Mouse (Mus musculus) CD8-positive naive resting alpha-beta T cell, adult 2 months (primary cell): ENCODE data around the gene Dtnbp1.

Experiments
- DNase-seq, 2 experiments: peaks; one replicate each; pipeline ENCODE4 v3.0.0; 2022; ENCODE audit warnings: low read depth in 2 of 2, low spot score in 2 of 2

The Dtnbp1 gene

GRCm38 (mm10) chr13:44952393-44953086, 49.4 kb downstream of the Dtnbp1 start:
- DNase-seq = no peak

DNA sequence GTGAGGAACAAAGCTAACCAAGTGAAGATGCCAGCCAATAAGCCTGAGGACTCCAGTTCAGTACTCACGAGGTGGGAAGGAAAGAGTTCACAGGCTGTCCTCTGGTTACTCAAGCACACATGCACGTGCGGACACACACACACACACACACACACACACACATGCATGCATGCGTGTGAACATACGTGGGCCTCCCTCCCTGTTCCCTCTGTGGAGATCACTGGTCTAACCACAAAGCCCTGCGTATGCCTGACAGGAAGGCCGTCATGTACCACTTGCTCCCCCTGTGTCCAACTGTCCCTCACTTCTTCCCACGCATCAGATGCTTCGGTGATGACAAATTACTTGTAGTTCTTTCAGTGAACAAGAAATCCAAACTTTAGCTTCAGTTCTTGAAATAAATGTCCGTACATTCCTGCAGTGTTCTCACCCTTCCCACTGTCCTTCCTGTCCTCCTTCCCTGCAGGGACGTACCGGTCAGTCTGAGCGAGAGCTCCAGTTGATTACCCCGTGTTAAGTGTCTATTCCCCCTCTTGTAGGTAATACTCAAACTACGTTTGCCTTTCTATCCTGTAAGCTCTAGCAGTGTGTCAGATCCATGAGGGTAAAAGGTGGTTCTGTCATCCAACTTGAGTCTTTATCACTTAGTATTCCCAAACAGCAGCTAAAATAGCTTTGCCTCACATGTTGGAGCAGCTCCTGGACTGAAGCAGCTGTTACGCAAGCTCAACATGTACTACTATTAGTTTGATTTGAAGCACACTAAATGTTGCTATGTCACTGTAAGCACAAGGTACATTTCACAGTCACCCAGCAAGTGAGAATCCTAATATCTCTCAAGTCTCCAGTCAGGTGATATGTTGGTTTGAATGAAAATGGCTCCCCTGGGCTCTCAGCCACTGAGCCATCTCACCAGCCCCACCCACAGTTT, 53.4 kb downstream of the Dtnbp1 start:
- DNase-seq = no peak

GRCm38 (mm10) chr13:44946880-44947635, 54.9 kb downstream of the Dtnbp1 start:
- DNase-seq = no peak

- DNase-seq = no peak
These were observed 58.3 kb downstream of the Dtnbp1 start for GRCm38 (mm10) chr13:44943618-44944017.

DNA sequence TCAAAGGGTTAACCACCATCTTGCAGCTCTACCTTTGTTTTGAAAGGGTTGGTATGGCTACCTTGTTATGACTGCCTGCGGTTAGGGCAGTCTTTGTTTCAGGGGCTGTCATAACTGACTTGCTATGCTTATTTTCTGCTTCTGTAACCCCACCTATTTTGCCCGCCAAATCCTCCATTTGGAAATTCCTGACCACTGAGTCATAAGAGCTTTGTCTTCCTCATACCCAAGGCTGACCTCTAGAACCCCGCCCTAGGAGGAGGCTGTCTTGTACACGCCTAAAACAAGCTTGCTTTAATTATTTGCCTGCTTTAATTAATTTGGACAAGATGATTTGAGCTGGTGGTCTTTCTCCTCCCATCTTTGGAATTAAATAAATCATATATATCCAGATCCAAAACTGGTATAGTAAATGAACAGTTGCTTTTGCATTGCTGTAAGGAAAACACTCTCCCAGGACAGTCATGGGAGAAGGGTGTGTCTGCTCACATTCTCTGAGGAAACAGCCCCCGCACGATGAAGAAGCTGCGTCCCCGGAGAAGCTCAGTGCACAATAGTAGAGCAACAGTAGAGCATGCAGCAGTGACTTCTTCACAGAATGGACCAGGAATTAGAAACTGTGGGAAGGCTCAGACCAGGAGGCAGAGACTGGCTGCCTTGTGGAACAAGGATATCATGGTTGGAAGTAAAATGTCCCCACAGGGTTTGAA, 62.5 kb downstream of the Dtnbp1 start:
- no peak for DNase-seq

GRCm38 (mm10) chr13:44937681-44938080, 64.3 kb downstream of the Dtnbp1 start:
- no peak for DNase-seq

DNA sequence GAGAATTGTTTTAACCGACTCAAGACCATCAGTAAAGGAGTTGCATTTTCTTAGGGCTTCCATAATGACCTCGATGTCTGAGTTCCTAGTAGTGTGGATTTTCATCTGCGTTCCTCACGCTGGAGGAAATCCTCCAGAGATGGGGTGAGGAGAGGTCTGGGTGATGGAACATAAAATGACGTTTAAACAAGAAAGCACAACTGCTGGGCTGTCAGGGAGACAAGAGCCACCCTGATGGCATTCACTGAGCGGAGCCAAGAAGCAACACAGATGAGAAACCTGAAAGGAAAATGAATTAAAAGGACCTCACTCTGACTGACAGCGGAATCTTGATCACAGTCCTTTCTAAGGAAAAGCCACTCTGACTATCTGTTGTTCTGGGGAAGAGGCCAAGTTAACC, 68.4 kb downstream of the Dtnbp1 start:
- DNase-seq = no peak

- no peak for DNase-seq
These were observed 69.4 kb downstream of the Dtnbp1 start for GRCm38 (mm10) chr13:44932307-44933264.

DNA sequence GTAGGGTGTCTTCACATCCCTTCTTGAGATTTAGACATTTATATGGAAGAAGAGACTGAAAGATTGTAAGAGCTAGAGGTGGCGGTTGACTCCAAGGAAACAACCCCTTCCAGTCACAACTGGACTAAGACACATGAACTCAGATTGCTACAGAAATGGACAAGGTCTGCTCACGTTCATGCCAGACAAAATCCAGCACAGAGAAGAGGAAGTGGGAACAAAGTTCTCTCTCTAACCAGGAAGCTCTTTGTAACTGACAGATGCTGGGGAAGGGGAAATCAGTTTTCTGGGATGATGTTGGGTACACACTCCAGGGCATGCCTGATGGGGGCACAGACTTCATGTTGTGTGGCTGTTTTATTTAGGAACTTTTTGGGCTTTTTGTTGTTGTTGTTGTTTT, 75.6 kb downstream of the Dtnbp1 start:
- DNase-seq = no peak

DNA sequence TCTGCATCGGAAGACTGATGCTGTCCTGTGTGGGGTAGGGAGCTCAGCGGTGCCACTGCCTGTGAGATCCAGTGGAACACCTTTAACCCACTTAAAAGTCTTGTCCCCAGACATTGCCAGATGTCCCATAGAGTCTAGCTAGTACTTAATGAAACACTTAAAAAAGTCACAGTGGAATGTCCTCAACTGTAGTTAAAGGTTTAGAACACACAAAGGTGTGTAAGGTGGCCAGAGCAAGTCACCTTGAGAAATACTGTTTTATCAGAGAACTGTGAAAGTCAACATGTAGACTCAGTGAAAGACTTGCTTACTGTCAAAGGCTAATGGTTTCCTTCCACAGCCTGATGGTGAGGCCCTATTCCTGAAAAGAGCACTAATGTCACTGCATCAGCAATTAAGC, 76.8 kb downstream of the Dtnbp1 start:
- DNase-seq = no peak

DNA sequence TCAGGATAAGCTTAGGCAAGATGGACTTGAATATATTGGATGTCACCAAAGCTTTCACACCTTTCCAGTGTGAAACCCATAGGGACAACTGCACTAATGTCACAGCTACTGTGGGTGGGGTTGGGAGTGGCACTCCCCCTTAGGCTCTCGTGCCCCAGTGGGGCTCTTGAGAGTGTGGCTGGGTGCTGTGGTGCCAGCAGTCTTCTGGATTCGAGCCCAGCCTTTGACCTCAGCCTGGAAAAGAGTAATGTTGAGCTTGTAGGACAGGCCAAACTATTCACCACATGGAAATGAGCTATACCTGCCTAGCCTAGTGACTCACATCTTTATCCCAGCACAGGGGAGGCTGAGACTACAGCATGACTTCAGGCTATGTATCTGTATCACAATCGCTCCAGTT, 77.9 kb downstream of the Dtnbp1 start:
- DNase-seq = no peak

DNA sequence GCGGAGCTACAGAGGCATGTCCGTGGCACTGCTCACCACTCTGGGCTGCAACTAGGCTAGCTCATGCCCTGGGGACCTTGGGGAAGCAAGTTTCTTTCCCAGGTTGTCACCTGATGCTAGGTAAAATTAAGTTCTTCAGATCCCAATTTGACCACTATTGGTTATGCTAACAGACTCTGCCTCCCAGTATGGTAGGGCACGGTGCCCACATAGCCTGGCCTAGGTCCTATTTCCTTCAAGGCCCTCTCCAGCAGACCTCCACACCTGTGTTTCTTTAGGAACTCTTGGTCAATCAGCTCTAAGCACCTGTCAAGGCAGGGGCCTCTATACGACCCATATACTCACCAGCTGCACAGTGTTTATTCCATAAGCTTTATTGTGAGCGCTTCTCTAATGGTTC, 80.2 kb downstream of the Dtnbp1 start:
- no peak for DNase-seq

GRCm38 (mm10) chr13:44921095-44921494, 80.9 kb downstream of the Dtnbp1 start:
- DNase-seq = no peak

DNA sequence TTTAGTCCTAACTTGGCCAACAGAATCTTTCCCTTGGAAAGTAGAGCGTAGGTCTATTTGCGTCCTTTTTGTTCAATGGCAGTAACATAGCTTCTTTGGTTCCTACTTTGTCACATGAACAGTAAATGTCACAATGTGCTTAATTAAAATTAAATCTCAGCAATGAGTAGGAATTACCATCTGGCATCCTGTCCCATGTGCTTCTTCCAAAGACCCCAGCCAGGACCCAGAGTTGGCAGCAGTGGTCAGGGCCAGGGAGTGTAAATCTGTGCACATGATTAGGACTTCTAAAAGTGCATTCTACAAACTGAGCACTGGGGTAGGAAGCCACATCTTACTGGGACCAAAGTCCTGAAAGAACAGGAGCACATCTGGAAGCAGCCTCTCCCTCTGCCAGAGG, 83.7 kb downstream of the Dtnbp1 start:
- no peak for DNase-seq

- no peak for DNase-seq
These were observed 84.7 kb downstream of the Dtnbp1 start for GRCm38 (mm10) chr13:44917202-44917601.

DNA sequence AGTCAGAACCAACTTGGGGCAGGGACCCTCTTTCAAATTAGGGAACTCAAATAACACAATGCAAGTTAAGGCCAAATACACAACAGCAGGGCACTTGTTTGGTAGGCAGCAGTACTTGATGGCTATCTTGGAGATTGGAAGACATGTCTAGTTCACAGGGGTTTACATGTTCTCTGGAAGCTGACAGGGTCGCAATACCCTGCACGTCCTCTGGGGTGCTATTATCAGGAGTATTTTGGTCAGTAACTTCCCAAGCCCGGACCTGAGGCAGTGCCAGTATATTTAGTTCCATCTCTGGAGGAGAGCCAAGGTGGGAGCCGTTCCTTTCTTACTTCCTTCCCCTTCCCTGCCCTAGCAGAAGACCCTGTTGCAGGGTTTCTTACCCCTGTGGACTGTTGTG, 86.0 kb downstream of the Dtnbp1 start:
- no peak for DNase-seq

GRCm38 (mm10) chr13:44915382-44915781, 86.6 kb downstream of the Dtnbp1 start:
- DNase-seq = no peak

DNA sequence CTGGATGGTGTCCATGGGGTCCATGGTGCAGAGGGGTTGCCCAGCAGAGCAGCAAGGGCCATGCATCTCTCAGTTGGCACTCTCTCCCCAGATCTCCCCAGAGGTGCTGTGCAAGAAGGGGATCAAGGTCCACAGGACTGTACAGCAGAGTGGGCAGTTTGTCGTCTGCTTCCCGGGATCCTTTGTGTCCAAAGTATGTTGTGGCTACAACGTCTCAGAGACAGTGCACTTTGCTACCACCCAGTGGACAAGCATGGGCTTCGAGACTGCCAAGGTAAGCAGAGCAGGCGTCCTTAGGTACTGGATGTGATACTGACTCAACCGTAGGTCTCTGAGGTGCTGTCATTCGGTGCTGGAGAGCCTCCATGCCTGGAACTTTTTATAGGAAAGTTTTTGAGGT, 88.4 kb downstream of the Dtnbp1 start:
- DNase-seq = no peak

- DNase-seq = no peak
These were observed 89.1 kb downstream of the Dtnbp1 start for GRCm38 (mm10) chr13:44912851-44913250.

GRCm38 (mm10) chr13:44908790-44909189, 93.2 kb downstream of the Dtnbp1 start:
- no peak for DNase-seq
